Mouse (Mus musculus) liver, embryonic 13.5 days (tissue): ENCODE data around the gene Vgll4. TPM values are rescaled to one million over a fixed set of nuclear protein-coding genes. Genes with fewer than 3 reads are reported as not detected.
"Not testable (repeated sequence)": the region's sequence is repeated elsewhere in the genome, so short reads cannot be mapped to it uniquely, and the experiment has no call there.

ENCODE experiments used
- ATAC-seq: fragments of 200-750 bp; cut with Nextera tagmentation; 2 replicates; pipeline ENCODE4 v1.8.0; 2017; ENCODE audit warnings: low read depth, mild to moderate bottlenecking, moderate number of reproducible peaks, moderate library complexity
- DNase-seq: peaks from one replicate; pipeline ENCODE4 v3.0.0; 2022
- H3K27ac ChIP-seq: fragments of 300-500 bp; sonication (generic); 2 replicates; pipeline ENCODE4 v1.5.1; 2015; ENCODE audit warnings: moderate library complexity, mild to moderate bottlenecking, inconsistent platforms
- H3K27me3 ChIP-seq: fragments of 300-500 bp; sonication (generic); 2 replicates; pipeline ENCODE4 v1.6.1; 2015; ENCODE audit warnings: mild to moderate bottlenecking, inconsistent platforms
- H3K36me3 ChIP-seq: fragments of 300-500 bp; sonication (generic); 2 replicates; pipeline ENCODE4 v1.6.1; 2015; ENCODE audit warnings: mild to moderate bottlenecking, inconsistent platforms
- H3K4me1 ChIP-seq: fragments of 300-500 bp; sonication (generic); replicated peaks from 2 replicates; pipeline ENCODE4 v1.6.1; 2015; ENCODE audit warnings: inconsistent platforms
- H3K4me2 ChIP-seq: fragments of 300-500 bp; sonication (generic); 2 replicates; pipeline ENCODE4 v1.6.1; 2015; ENCODE audit warnings: inconsistent platforms, mild to moderate bottlenecking, moderate library complexity
- H3K4me3 ChIP-seq: fragments of 300-500 bp; sonication (generic); replicated peaks from 2 replicates; pipeline ENCODE4 v1.5.1; 2015; ENCODE audit warnings: mild to moderate bottlenecking, inconsistent platforms
- H3K9ac ChIP-seq: fragments of 300-500 bp; sonication (generic); 2 replicates; pipeline ENCODE4 v1.6.1; 2015; ENCODE audit warnings: mild to moderate bottlenecking, inconsistent platforms
- H3K9me3 ChIP-seq: fragments of 300-500 bp; sonication (generic); replicated peaks from 2 replicates; pipeline ENCODE4 v1.6.1; 2016; ENCODE audit warnings: inconsistent platforms
- WGBS: fragments of 180-500 bp; shearing (Covaris S2); methylation state at CpG from one replicate; pipeline ENCODE4 v1.1.7; 2015; ENCODE audit not compliant: insufficient replicate concordance; 5-methylcytosine and 5-hydroxymethylcytosine counted together
- polyA plus RNA-seq: library from polyadenylated mRNA; unstranded; fragments of >200 nt; fragmentation: Nextera tagmentation; extraction: Ambion mirVana; gene quantifications from 2 replicates; pipeline ENCODE4 v1.2.1, GENCODE M21; 2015

Gene Vgll4
- polyA plus RNA-seq, 1 experiment from 2014 or later = 13.9 TPM

DNA sequence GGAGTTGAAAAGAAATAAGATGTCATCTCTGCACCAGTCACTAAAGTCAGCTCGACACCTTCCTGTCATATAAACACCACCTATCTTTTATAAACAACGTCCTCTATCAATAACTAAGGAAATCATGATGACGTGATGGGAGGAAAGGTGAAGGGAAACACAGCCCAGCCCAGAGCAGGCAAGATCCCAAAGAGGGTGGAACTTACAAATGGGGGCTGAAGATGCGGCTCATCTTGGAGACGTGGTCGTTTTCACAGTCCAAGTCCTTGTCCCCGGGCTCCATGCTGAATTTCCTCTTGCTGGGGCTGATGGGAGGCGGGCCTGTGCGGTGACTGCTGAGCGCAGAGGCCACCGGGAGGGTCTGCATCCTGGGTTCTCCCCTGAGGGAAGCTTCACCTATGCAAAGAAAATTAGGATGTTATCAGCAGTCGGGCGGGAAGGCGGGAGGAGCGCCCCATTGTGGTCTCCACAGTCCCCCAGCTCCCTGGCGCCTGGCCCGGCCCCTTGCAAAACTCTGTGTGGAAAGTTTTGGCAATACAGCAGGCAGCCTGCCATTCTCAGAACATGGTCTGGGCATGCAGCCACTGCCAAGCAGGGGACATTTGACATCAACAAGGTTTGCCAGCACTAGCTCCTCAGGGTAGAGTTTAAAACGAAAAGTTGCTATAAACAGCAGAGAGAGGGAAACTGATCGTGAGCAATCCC is 79.2 kb downstream of the Vgll4 start:
- Histone ChIP-seq H3K4me3 (no peak overlapping the region), H3K9me3 (no peaks in the 10 kb centered on the region), H3K27ac (peak overlapping the region; percentile 23; the same call in 1 of the 2 replicates), H3K4me1 (peaks cover 84% of the 10 kb centered on the region), H3K4me2 (no peak overlapping the region; the same call in 1 of the 2 replicates), H3K36me3 (peaks cover 23% of the 10 kb centered on the region), H3K9ac (no peak overlapping the region), H3K27me3 (no peaks in the 10 kb centered on the region)
- ATAC-seq (no peak), DNase-seq (no peak)
- 60% methylated on average over 19 of the region's 19 CpGs for WGBS

DNA sequence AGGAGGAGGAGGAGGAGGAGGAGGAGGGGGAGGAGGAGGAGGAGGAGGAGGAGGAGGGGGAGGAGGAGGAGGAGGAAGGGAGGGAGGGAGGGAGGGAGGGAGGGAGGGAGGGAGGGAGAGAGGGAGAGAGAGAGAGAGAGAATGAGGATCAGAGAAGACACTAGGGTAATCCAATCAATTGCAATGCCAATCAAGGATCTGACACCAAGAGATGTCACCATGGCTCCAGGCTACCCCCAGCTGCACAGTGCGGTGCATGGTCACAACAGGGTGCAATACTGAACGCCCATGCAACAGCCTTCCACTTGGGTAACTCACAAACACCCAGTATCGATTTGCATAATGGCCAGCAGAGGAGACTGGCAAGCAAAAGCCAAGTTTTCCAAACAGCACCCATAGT is 79.8 kb downstream of the Vgll4 start:
- WGBS = 77% methylated on average over 3 of the region's 3 CpGs
- H3K27me3 ChIP-seq, DNase-seq, H3K9me3 ChIP-seq, H3K9ac ChIP-seq, H3K4me2 ChIP-seq, H3K4me3 ChIP-seq, ATAC-seq, H3K27ac ChIP-seq: not testable (repeated sequence)
- H3K4me1 ChIP-seq = peaks cover 78% of the 10 kb centered on the region
- peaks cover 21% of the 10 kb centered on the region for H3K36me3 ChIP-seq

DNA sequence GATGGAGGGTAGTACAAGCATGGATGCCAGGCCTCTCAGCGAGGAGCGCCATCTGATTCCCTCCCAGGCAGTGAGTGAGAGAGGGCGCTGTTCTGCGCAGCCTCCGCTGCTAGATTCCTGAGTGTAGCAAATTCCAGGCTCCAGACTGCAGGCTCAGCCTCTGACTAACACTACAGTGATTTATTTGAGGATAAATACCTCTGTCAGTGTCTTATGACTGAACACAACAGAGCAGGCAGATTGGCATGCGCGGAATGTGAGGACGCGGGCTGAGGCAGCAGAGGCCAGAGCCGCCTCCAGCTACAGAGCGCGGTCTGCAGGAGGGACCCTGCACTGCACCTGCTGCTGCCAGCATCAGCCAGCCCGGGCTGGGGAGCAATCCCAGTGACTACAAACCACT is 80.9 kb downstream of the Vgll4 start:
- peaks cover 74% of the 10 kb centered on the region for H3K4me1 ChIP-seq
- H3K4me2 ChIP-seq = no peak overlapping the region
- 82% methylated on average over 13 of the region's 13 CpGs for WGBS
- no peaks in the 10 kb centered on the region for H3K27me3 ChIP-seq
- DNase-seq (no peak), ATAC-seq (0 out of 2 replicates have a peak, but pooled peaks have one; percentile 22)
- H3K9me3 ChIP-seq = no peaks in the 10 kb centered on the region
- no peak overlapping the region for H3K9ac ChIP-seq
- no peak overlapping the region for H3K27ac ChIP-seq
- H3K36me3 ChIP-seq = peaks cover 21% of the 10 kb centered on the region
- no peak overlapping the region for H3K4me3 ChIP-seq

DNA sequence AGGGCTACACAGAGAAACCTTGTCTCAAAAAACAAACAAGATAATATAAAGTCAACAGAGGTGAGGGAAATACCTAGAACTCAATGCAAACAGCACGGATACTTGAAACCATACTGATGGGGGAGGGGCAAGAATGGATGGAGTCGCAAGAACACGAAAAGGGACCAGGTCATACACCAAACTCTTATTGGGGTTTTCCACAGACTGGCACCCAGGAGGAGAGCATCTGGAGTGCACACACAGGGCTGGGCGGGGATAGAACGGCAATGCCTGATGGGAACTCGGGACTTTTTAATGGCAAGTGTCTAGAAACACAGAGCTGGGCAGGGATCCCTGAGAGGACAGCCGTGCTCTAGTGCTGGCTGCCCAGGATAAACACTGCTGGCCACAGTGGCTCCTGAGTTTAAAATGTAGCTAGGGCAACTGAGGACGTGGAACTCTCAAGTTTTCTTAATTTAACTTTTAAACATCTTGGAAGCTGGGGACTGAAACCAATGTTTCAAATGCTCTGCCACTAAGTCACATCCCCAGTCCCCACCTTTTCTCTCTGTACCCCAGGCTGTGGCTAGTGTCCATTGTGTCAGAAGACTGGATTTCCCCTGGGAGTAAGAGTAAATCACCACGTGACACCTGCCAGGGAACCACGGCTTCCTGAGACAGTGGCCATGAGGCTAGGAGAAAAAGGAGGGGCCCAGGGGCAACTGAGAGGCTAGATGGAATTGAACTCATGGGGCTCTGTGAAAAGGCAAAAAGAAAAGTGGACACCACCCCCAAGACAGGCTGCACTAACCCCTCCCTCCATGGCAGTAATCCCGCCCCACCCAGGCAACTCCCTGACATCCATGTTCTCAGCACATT is 83.1 kb downstream of the Vgll4 start:
- WGBS = 65% methylated on average over 11 of the region's 11 CpGs
- no peak for ATAC-seq
- H3K27ac ChIP-seq = no peak overlapping the region

DNA sequence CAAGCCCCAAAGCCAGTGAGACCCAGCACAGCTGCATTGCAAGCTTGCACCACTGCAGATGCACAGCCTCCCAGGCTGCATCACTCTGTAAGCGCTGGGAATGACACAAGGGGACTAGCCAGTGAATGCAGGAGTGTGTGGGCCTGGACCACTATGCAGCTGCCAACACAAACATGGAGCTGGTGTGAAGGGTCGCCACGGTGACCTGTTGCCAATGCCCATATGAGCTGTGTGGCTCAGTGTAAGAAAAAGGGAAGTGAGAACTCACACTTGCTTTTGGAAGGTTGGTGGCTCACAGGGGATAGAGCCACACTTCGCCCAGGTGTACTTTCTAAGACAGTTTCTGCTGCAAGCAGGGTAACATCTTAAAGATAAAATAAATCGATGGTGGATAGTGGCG is 83.8 kb downstream of the Vgll4 start:
- no peak overlapping the region for H3K9ac ChIP-seq
- H3K4me1 ChIP-seq = peaks cover 78% of the 10 kb centered on the region
- DNase-seq = no peak
- no peak for ATAC-seq
- H3K4me3 ChIP-seq = no peak overlapping the region
- H3K4me2 ChIP-seq = no peak overlapping the region
- peaks cover 21% of the 10 kb centered on the region for H3K36me3 ChIP-seq
- H3K9me3 ChIP-seq = no peaks in the 10 kb centered on the region
- no peaks in the 10 kb centered on the region for H3K27me3 ChIP-seq
- WGBS = 72% methylated on average over 6 of the region's 6 CpGs
- H3K27ac ChIP-seq = no peak overlapping the region

More for the DNA sequence above, 83.1 kb downstream of the Vgll4 start:
- Histone ChIP-seq H3K4me1 (peaks cover 74% of the 10 kb centered on the region), H3K27me3 (no peaks in the 10 kb centered on the region), H3K9ac (no peak overlapping the region), H3K4me2 (no peak overlapping the region), H3K9me3 (no peaks in the 10 kb centered on the region), H3K4me3 (no peak overlapping the region), H3K36me3 (peaks cover 21% of the 10 kb centered on the region)
- no peak for DNase-seq

DNA sequence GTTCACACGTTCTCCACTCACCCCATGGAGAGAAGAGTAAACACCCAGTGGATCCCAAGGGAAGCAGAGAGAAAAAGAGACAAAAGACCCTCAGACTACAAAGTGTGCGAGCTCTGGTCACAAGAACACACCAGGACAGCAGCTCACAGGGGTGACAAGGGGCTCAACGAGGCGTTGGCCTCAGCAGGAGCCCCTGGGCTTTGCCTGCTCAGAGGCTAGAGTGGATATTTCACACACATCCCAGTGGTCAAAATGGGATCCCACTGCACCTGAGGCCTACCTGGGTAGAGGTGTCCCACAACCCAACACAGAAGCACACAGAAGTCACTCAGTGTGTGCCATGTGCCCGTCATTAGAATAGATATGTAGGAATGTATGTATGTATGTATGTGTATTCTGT is 84.7 kb downstream of the Vgll4 start:
- H3K27ac ChIP-seq = no peak overlapping the region
- no peaks in the 10 kb centered on the region for H3K27me3 ChIP-seq
- no peaks in the 10 kb centered on the region for H3K9me3 ChIP-seq
- DNase-seq (no peak), ATAC-seq (no peak)
- H3K4me2 ChIP-seq = no peak overlapping the region
- no peak overlapping the region for H3K9ac ChIP-seq
- WGBS = 74% methylated on average over 5 of the region's 5 CpGs
- peaks cover 78% of the 10 kb centered on the region for H3K4me1 ChIP-seq
- no peak overlapping the region for H3K4me3 ChIP-seq
- peaks cover 19% of the 10 kb centered on the region for H3K36me3 ChIP-seq

DNA sequence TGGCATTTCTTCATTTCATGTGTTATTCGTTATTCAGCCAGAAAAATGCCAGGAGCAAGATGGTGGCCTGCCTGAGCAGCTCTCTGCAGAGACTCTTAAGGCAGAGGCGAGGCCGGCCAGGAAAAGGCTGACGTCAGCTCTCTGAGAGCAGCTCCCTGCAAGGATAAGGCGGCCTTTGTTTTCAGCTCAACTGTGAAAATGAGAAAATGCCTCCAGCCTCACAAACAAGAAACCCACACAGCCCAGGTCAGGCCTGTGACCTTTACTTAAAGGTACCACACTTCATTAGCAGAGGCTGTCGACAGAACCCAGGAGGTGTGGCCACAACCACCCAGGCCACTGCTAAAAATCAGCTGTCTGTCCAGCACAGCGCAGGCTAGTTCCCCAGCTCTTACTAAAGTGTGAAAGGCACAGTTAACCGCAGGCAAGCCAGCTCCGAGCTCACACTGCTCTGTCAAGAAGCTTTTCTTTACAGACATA is 86.5 kb downstream of the Vgll4 start:
- Histone ChIP-seq H3K27me3 (no peaks in the 10 kb centered on the region), H3K4me1 (peaks cover 86% of the 10 kb centered on the region), H3K27ac (peak overlapping the region; percentile 71), H3K4me3 (no peak overlapping the region), H3K4me2 (peak overlapping the region; percentile 33), H3K9ac (peak overlapping the region; percentile 49), H3K9me3 (no peaks in the 10 kb centered on the region), H3K36me3 (peaks cover 13% of the 10 kb centered on the region)
- peak; percentile 51 for DNase-seq
- peak; percentile 47; the same call in 1 of the 2 replicates for ATAC-seq
- WGBS = 20% methylated on average over 9 of the region's 9 CpGs

DNA sequence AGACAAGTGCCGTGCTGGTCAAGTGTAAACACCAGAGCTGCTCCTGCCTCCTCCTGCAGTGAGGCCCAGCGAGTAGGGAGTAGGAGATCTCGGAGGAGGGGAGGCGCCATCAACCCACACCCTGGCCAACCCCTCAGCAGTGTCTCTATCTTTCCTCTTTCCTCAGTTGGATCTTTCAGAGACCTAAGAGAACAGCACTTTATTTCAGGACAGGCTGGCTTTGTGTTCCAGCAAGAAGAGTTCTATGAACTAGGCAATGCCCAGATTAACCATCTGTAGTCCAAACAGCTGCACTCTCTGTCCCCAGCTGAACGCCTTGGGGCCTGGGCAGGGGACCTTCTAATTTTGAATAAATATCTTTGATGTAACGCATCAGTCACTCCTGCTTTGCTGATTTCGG is 87.1 kb downstream of the Vgll4 start:
- Histone ChIP-seq H3K4me1 (peaks cover 88% of the 10 kb centered on the region), H3K27ac (peak overlapping the region; percentile 71), H3K9me3 (no peaks in the 10 kb centered on the region), H3K27me3 (no peaks in the 10 kb centered on the region), H3K4me2 (peak overlapping the region; percentile 33), H3K4me3 (no peak overlapping the region), H3K36me3 (peaks cover 10% of the 10 kb centered on the region), H3K9ac (peak overlapping the region; percentile 7; the same call in 1 of the 2 replicates)
- 42% methylated on average over 7 of the region's 7 CpGs for WGBS
- DNase-seq = no peak
- ATAC-seq = peak; percentile 61

DNA sequence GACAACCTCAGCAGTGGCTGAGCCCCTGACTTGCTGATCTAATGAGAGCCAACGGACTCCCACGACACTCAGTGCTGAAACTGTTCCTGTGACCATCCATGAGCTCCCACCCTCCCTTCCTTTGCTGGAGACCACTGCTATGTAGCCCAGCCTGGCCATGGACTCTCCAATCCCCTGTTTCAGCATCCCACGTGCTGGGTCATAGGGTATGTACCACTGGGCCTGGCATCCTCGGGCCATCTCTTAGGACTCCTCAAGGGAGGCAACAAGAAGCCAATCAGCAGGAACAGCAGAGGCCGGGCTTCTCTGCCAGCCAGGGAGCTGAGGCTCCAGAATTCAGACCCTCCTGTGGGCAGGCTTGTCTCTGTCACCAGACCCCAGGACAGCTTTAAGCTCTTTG is 87.6 kb downstream of the Vgll4 start:
- peaks cover 88% of the 10 kb centered on the region for H3K4me1 ChIP-seq
- H3K4me2 ChIP-seq = 0 out of 2 replicates have a peak overlapping the region, but pooled peaks have one; percentile 33
- H3K4me3 ChIP-seq = no peak overlapping the region
- H3K27me3 ChIP-seq = no peaks in the 10 kb centered on the region
- H3K9me3 ChIP-seq = no peaks in the 10 kb centered on the region
- H3K27ac ChIP-seq = peak overlapping the region; percentile 71; the same call in 1 of the 2 replicates
- H3K9ac ChIP-seq = peak overlapping the region; percentile 7; the same call in 1 of the 2 replicates
- WGBS = 75% methylated on average over 5 of the region's 5 CpGs
- DNase-seq = no peak
- H3K36me3 ChIP-seq = peaks cover 9% of the 10 kb centered on the region
- no peak for ATAC-seq

DNA sequence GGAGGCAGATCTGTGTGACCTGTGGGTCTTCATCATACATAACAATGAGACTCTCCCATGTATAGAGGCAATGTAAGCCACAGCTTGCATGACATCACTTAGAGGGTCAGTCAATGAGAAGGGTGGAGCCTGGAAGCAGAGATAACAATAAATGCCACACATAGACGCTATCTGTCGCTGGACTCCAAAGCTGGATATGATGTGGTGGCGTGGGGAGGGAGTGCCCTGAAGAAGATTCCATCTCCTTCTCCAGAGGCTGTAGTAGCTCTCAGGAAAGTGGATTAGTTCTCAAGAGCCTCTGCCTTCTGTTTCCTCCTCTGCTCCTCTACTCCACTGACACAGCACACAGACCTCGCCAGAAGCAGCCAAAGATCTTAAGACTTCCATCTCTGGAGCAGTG is 89.0 kb downstream of the Vgll4 start:
- peaks cover 5% of the 10 kb centered on the region for H3K36me3 ChIP-seq
- WGBS = 23% methylated on average over 4 of the region's 4 CpGs
- no peak for DNase-seq
- H3K27me3 ChIP-seq = no peaks in the 10 kb centered on the region
- no peak overlapping the region for H3K9ac ChIP-seq
- H3K4me1 ChIP-seq = peaks cover 88% of the 10 kb centered on the region
- peak overlapping the region; percentile 2; the same call in 1 of the 2 replicates for H3K27ac ChIP-seq
- H3K4me3 ChIP-seq = no peak overlapping the region
- no peak overlapping the region for H3K4me2 ChIP-seq
- no peak for ATAC-seq
- H3K9me3 ChIP-seq = no peaks in the 10 kb centered on the region

DNA sequence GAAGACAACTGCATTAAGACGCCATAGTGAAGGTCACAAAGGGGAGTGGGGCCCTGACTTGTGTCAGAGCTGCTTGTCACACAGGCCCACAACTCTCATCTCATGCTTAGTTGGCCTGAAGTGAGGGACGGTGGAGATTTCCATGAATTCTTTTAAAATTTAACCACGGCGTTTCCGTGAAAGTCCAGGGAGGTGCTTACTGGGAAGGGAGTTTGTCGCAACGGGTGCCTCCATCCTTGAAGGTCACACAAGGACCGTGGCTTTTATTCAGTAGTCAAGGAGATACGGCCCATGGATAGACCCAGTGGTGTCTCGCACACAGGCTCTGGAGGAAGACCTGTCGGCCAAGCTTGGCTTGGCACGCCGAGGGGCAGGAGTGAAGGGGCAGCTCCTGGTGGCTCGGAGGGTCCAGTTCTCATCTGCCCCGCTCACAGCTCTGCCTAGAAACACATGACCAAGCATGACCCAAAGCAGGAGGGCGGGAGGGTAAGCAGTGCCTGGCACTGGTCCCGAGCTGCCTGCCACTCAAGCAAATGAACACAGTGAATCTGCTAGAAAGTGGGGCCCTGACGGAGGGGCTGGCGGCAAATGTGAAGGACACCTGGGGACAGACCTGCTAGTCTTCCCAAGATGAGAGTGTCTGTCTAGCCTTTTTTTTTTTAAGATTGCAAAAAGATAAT is 90.8 kb downstream of the Vgll4 start:
- Histone ChIP-seq H3K4me3 (no peak overlapping the region), H3K36me3 (no peaks in the 10 kb centered on the region), H3K4me2 (no peak overlapping the region), H3K27ac (peak overlapping the region; percentile 23; the same call in 1 of the 2 replicates), H3K9me3 (no peaks in the 10 kb centered on the region), H3K4me1 (peaks cover 100% of the 10 kb centered on the region), H3K27me3 (no peaks in the 10 kb centered on the region), H3K9ac (no peak overlapping the region)
- ATAC-seq = no peak
- 76% methylated on average over 19 of the region's 19 CpGs for WGBS
- DNase-seq = no peak
